Comparison of ENCODE assay signal across 20 mouse cellular contexts in the genomic region with DNA sequence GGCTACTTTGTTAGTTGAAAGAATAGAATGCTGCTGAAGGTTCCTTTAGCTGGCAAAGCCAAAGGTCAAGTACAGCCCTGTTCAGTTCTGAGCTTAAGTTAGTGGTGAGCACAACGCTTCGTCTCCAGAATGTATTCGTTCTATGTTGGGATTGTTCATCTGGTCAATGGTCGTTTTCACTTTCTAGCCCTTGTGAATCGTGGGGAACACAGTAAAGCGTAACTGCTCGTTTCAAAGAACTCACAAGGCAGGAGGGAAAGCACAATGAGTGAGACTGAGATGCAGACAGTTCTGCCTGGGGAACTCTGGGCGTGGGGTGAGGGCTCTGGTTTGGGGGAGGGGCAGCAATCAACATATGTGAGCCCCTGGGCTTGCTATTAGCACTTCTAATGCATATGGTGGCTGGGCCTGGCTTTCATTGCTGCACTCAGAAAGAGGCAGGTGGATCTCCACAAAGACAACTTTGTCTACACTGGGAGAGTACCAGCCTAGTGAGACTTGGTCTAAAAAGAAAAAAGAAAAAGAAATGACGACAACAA.
DNase-seq lines count a peak whose midpoint lies in the region; ATAC-seq and TF ChIP-seq lines count a peak whose summit lies in the region.
"Had no signal": no experiment of that assay in that cellular context is flagged by ENCODE, and none has a peak within 500 bp of the region (broad histone marks: within the 10 kb centered on the region; RNA-seq: fewer than 3 reads in every experiment).

No protein-coding gene starts in this region.

- ATAC-seq in midbrain, embryonic 11.5 days (ENCODE audit: low FRiP score): peak; percentile 60
- no peak for ATAC-seq in midbrain, embryonic 16.5 days
- peak; percentile 27; the same call in 1 of the 2 replicates for ATAC-seq in limb, embryonic 11.5 days (ENCODE audit: insufficient number of reproducible peaks, low FRiP score, low TSS enrichment, low read depth)
- ATAC-seq: intestine, postnatal 0 days had no signal

- peak; percentile 43 for DNase-seq in embryo, embryonic 10 days (ENCODE audit: low spot score)
- no peak for DNase-seq in embryo, embryonic 9.5 days (ENCODE audit: extremely low spot score)
- DNase-seq in midbrain, embryonic 11.5 days (ENCODE audit: low spot score, missing footprints): peak; percentile 86
- DNase-seq in brain, embryonic 14.5 days (ENCODE audit: low read depth): peak; percentile 23
- DNase-seq in limb, embryonic 11.5 days (ENCODE audit: low spot score): no peak
- no peak for DNase-seq in urinary bladder, postnatal 10 days (ENCODE audit: low spot score)
- DNase-seq: adrenal gland, adult 8-10 months; cerebellum, adult 9-11 months; gastrocnemius, postnatal 25 days; heart, adult 2 months; heart, postnatal 4 days had no signal

- no peak for TF ChIP-seq POLR2A in brain, embryonic 14.5 days (IDR thresholded peaks at IDR 0.05; ENCODE audit: borderline replicate concordance, extremely low read depth, insufficient read depth, insufficient read length, poor library complexity, severe bottlenecking)

- H3K9ac ChIP-seq in midbrain, embryonic 11.5 days (ENCODE audit: low read length): no peak overlapping the region
- no peak overlapping the region for H3K9ac ChIP-seq in midbrain, embryonic 16.5 days (ENCODE audit: low read depth, low read length)
- no peak overlapping the region for H3K9ac ChIP-seq in limb, embryonic 11.5 days (ENCODE audit: low read length)
- H3K9ac ChIP-seq: forebrain, embryonic 12.5 days; kidney, embryonic 15.5 days; limb, embryonic 15.5 days; liver, embryonic 15.5 days; neural tube, embryonic 13.5 days had no signal

- no peak overlapping the region for H3K4me3 ChIP-seq in midbrain, embryonic 11.5 days (ENCODE audit: low read depth, low read length)
- H3K4me3 ChIP-seq in midbrain, embryonic 16.5 days (ENCODE audit: low read depth, low read length): no peak overlapping the region
- H3K4me3 ChIP-seq in limb, embryonic 11.5 days (ENCODE audit: low read depth, low read length): no peak overlapping the region
- H3K4me3 ChIP-seq: forebrain, embryonic 12.5 days; heart, adult 2 months; kidney, embryonic 15.5 days; limb, embryonic 15.5 days; liver, embryonic 15.5 days; neural tube, embryonic 13.5 days had no signal

- H3K9me3 ChIP-seq in midbrain, embryonic 11.5 days (ENCODE audit: control insufficient read depth, low read length): no peaks in the 10 kb centered on the region
- H3K9me3 ChIP-seq in midbrain, embryonic 16.5 days (replicated peaks; ENCODE audit: control insufficient read depth, low read length, poor library complexity, severe bottlenecking): no peaks in the 10 kb centered on the region
- no peaks in the 10 kb centered on the region for H3K9me3 ChIP-seq in limb, embryonic 11.5 days (ENCODE audit: control insufficient read depth, low read length)
- H3K9me3 ChIP-seq: forebrain, embryonic 12.5 days; kidney, embryonic 15.5 days; limb, embryonic 15.5 days; liver, embryonic 15.5 days; neural tube, embryonic 13.5 days had no signal

- no peak overlapping the region for H3K27ac ChIP-seq in midbrain, embryonic 11.5 days (ENCODE audit: low read depth, low read length)
- no peak overlapping the region for H3K27ac ChIP-seq in midbrain, embryonic 16.5 days (ENCODE audit: low read length)
- no peak overlapping the region for H3K27ac ChIP-seq in limb, embryonic 11.5 days (replicated peaks; ENCODE audit: low read depth, low read length)
- H3K27ac ChIP-seq: forebrain, embryonic 12.5 days; heart, adult 2 months; kidney, embryonic 15.5 days; limb, embryonic 15.5 days; liver, embryonic 15.5 days; macrophage; neural tube, embryonic 13.5 days had no signal

- H3K36me3 ChIP-seq in midbrain, embryonic 11.5 days (ENCODE audit: control insufficient read depth, insufficient read depth, low read length): no peaks in the 10 kb centered on the region
- H3K36me3 ChIP-seq in midbrain, embryonic 16.5 days (ENCODE audit: control insufficient read depth, insufficient read depth, low read length): no peaks in the 10 kb centered on the region
- no peaks in the 10 kb centered on the region for H3K36me3 ChIP-seq in limb, embryonic 11.5 days (ENCODE audit: control insufficient read depth, insufficient read depth, low read length)
- H3K36me3 ChIP-seq: forebrain, embryonic 12.5 days; kidney, embryonic 15.5 days; limb, embryonic 15.5 days; neural tube, embryonic 13.5 days had no signal

- 23% methylated on average over 9 of the region's 9 CpGs for WGBS in midbrain, embryonic 11.5 days
- 20% methylated on average over 9 of the region's 9 CpGs for WGBS in midbrain, embryonic 16.5 days
- 39% methylated on average over 9 of the region's 9 CpGs for whole genome bisulfite sequencing in limb, embryonic 11.5 days

- TF ChIP-seq CTCF in brain, embryonic 14.5 days (IDR thresholded peaks at IDR 0.05; ENCODE audit: borderline replicate concordance, extremely low read depth, insufficient read depth, insufficient read length): no peak

- H3K4me1 ChIP-seq in midbrain, embryonic 11.5 days (ENCODE audit: control insufficient read depth, insufficient read depth, low read length): peaks cover 12% of the 10 kb centered on the region
- peaks cover 8% of the 10 kb centered on the region for H3K4me1 ChIP-seq in midbrain, embryonic 16.5 days (ENCODE audit: control insufficient read depth, insufficient read depth, low read length)
- peaks cover 5% of the 10 kb centered on the region; the same call in 1 of the 2 replicates for H3K4me1 ChIP-seq in limb, embryonic 11.5 days (ENCODE audit: control insufficient read depth, insufficient read depth, low read length)
- H3K4me1 ChIP-seq: limb, embryonic 15.5 days had no signal

- H3K4me2 ChIP-seq in midbrain, embryonic 11.5 days: no peak overlapping the region
- no peak overlapping the region for H3K4me2 ChIP-seq in midbrain, embryonic 16.5 days (ENCODE audit: low read length)
- H3K4me2 ChIP-seq in limb, embryonic 11.5 days (ENCODE audit: low read depth, severe bottlenecking): no peak overlapping the region
- H3K4me2 ChIP-seq: forebrain, embryonic 12.5 days; kidney, embryonic 15.5 days; limb, embryonic 15.5 days; liver, embryonic 15.5 days; neural tube, embryonic 13.5 days had no signal

- H3K27me3 ChIP-seq in midbrain, embryonic 11.5 days (ENCODE audit: control insufficient read depth, insufficient read depth, low read length): no peaks in the 10 kb centered on the region
- H3K27me3 ChIP-seq in midbrain, embryonic 16.5 days (ENCODE audit: control insufficient read depth, insufficient read depth, low read depth, low read length): no peaks in the 10 kb centered on the region
- no peaks in the 10 kb centered on the region for H3K27me3 ChIP-seq in limb, embryonic 11.5 days (ENCODE audit: control insufficient read depth, insufficient read depth, low read length)
- H3K27me3 ChIP-seq: CH12.LX; forebrain, embryonic 12.5 days; kidney, embryonic 15.5 days; limb, embryonic 15.5 days; liver, embryonic 15.5 days; neural tube, embryonic 13.5 days had no signal

Comparison
In these comparisons a context has a peak if more than half of its experiments do, and no peak if none do; other contexts are left out.
1. DNase-seq: peak in embryo, embryonic 10 days (single experiment), midbrain, embryonic 11.5 days (single experiment) and brain, embryonic 14.5 days (single experiment); none in embryo, embryonic 9.5 days (single experiment), limb, embryonic 11.5 days (single experiment) and urinary bladder, postnatal 10 days (single experiment).